Mouse (Mus musculus) bone marrow, adult 2 months (tissue): ENCODE data around the gene Fmo6.

Experiments used
- CTCF ChIP-seq: fragments of 200-500 bp; IDR thresholded peaks from 2 replicates; pipeline ENCODE4 v1.5.1; 2011; ENCODE audit warnings: low read length, control low read depth; ENCODE audit not compliant: control insufficient read depth, insufficient read depth
- POLR2A ChIP-seq: fragments of 200-500 bp; IDR thresholded peaks from 2 replicates; pipeline ENCODE4 v1.6.1; 2011; ENCODE audit warnings: low read depth, mild to moderate bottlenecking, control low read depth, low read length, borderline replicate concordance; ENCODE audit not compliant: control insufficient read depth

- TF ChIP-seq CTCF: no peak
- no peak for TF ChIP-seq POLR2A
Measured at GRCm38 (mm10) chr1:162947934-162948333, 10.6 kb upstream of the Fmo6 start.
